Mouse (Mus musculus): ENCODE results near the gene Dbx1.

The Dbx1 gene

GRCm38 (mm10) chr7:49636491-49637115 is at the start of gene Dbx1:
TSS of gene Dbx1 (minus strand) at chr7:49636849.
- DNase-seq (ENCODE audit: low spot score in 2 of 2): no peak

GRCm38 (mm10) chr7:49678826-49679377 is 42.3 kb upstream of the Dbx1 start:
- DNase-seq (ENCODE audit: low spot score in 2 of 2): no peak

GRCm38 (mm10) chr7:49678100-49678825 is 41.6 kb upstream of the Dbx1 start:
- DNase-seq (ENCODE audit: low spot score in 2 of 2): no peak

GRCm38 (mm10) chr7:49677166-49677565 is 40.5 kb upstream of the Dbx1 start:
- no peak for DNase-seq (ENCODE audit: low spot score in 2 of 2)

GRCm38 (mm10) chr7:49676627-49677026 is 40.0 kb upstream of the Dbx1 start:
- DNase-seq (ENCODE audit: low spot score in 2 of 2): no peak

- no peak for DNase-seq (ENCODE audit: low spot score in 2 of 2)
These were observed 31.7 kb upstream of the Dbx1 start for GRCm38 (mm10) chr7:49668260-49668857.

- DNase-seq (ENCODE audit: low spot score in 2 of 2): no peak
These were observed 26.9 kb upstream of the Dbx1 start for GRCm38 (mm10) chr7:49663575-49663974.

GRCm38 (mm10) chr7:49662492-49663026 is 25.9 kb upstream of the Dbx1 start:
- no peak for DNase-seq (ENCODE audit: low spot score in 2 of 2)

- DNase-seq (ENCODE audit: low spot score in 2 of 2): no peak
These were observed 25.3 kb upstream of the Dbx1 start for GRCm38 (mm10) chr7:49661811-49662491.

GRCm38 (mm10) chr7:49640709-49641305 is 4.2 kb upstream of the Dbx1 start:
- DNase-seq (ENCODE audit: low spot score in 2 of 2): no peak

GRCm38 (mm10) chr7:49639864-49640708 is 3.4 kb upstream of the Dbx1 start:
- no peak for DNase-seq (ENCODE audit: low spot score in 2 of 2)

GRCm38 (mm10) chr7:49638941-49639776 is 2.5 kb upstream of the Dbx1 start:
- no peak for DNase-seq (ENCODE audit: low spot score in 2 of 2)

- DNase-seq (ENCODE audit: low spot score in 2 of 2): no peak
These were observed 1.4 kb upstream of the Dbx1 start for GRCm38 (mm10) chr7:49637851-49638663.

- DNase-seq (ENCODE audit: low spot score in 2 of 2): no peak
These were observed 632 bp upstream of the Dbx1 start for GRCm38 (mm10) chr7:49637281-49637680.

GRCm38 (mm10) chr7:49635971-49636370 is 678 bp downstream of the Dbx1 start:
- DNase-seq (ENCODE audit: low spot score in 2 of 2): no peak

GRCm38 (mm10) chr7:49635074-49635621 is 1.5 kb downstream of the Dbx1 start:
- DNase-seq (ENCODE audit: low spot score in 2 of 2): no peak

GRCm38 (mm10) chr7:49634291-49635073 is 2.2 kb downstream of the Dbx1 start:
- no peak for DNase-seq (ENCODE audit: low spot score in 2 of 2)
